Mouse (Mus musculus) left cerebral cortex, postnatal 10 days (tissue): ENCODE data around the gene Gfm1. TPM values are rescaled to one million over a fixed set of nuclear protein-coding genes. Genes with fewer than 3 reads are reported as not detected.

Source experiments
- total RNA-seq, 2 experiments: library from RNA; stranded (reverse); gene quantifications; 2 replicates each; pipeline ENCODE4 v1.2.3; 2021

The Gfm1 gene
- total RNA-seq, 2 experiments from 2014 or later, result 46.3 to 48.6 TPM

Other genes with a start within 250 kb of the Gfm1 start
- 1 to 10 TPM; 3.1 TPM for gene Mlf1, start 56.0 kb upstream of the Gfm1 start, total RNA-seq
- not detected for gene Gm17402, start 54.9 kb upstream of the Gfm1 start, total RNA-seq
- 10 to 100 TPM; 47.7 to 52.1 TPM for gene Lxn, start 33.8 kb downstream of the Gfm1 start, total RNA-seq
- gene Rarres1, start 85.4 kb downstream of the Gfm1 start, total RNA-seq, result 1 to 10 TPM; 1.5 to 1.6 TPM
- 10 to 100 TPM; 36.9 to 40.9 TPM for gene Mfsd1, start 152.6 kb downstream of the Gfm1 start, total RNA-seq